Mouse (Mus musculus): Measurements from ENCODE around the gene Ferd3l. TPM values are rescaled to one million over a fixed set of nuclear protein-coding genes. Genes with fewer than 3 reads are reported as not detected.

The Ferd3l gene
- total RNA-seq, 1 experiment, result not detected

- H3K27ac ChIP-seq (ENCODE audit: insufficient read depth, low read depth, low read length, poor library complexity, severe bottlenecking), result no peak overlapping the region
- no peak for TF ChIP-seq ZC3H11A (IDR thresholded peaks at IDR 0.05; ENCODE audit: borderline replicate concordance, low read depth, low read length)
- TF ChIP-seq MAFK (IDR thresholded peaks at IDR 0.05; ENCODE audit: insufficient read depth, low read depth, low read length), result no peak
- TF ChIP-seq CHD2 (IDR thresholded peaks at IDR 0.05; ENCODE audit: low read depth, low read length), result no peak
- TF ChIP-seq ZNF384 (IDR thresholded peaks at IDR 0.05; ENCODE audit: low read depth, low read length), result no peak
- no peak for TF ChIP-seq HCFC1 (IDR thresholded peaks at IDR 0.05; ENCODE audit: borderline replicate concordance, insufficient read depth, low read length)
- H3K4me1 ChIP-seq (ENCODE audit: control insufficient read depth in 2 of 2, insufficient read depth in 2 of 2, low read length in 2 of 2, poor library complexity in 1 of 2), result peaks cover 0 to 6% of the 10 kb centered on the region in 2 experiments; a peak in 1 of 4 replicates
- DNase-seq (ENCODE audit: low read depth, low spot score), result no peak
- no peak overlapping the region for H3K4me3 ChIP-seq (ENCODE audit: insufficient read depth in 1 of 2, low read depth in 1 of 2, low read length in 2 of 2, poor library complexity in 1 of 2, severe bottlenecking in 1 of 2)
- no peaks in the 10 kb centered on the region for H3K9me3 ChIP-seq (ENCODE audit: control insufficient read depth, insufficient read depth, low read depth, low read length)
- in situ Hi-C loops (cut with MboI; ENCODE audit: low sequenced_read_pairs in 2 of 2, unreplicated experiment in 2 of 2), result no loop called here
- H3K36me3 ChIP-seq (ENCODE audit: control insufficient read depth, insufficient read depth, low read length, poor library complexity, severe bottlenecking), result no peaks in the 10 kb centered on the region
- H3K9ac ChIP-seq (ENCODE audit: insufficient read depth, low read depth, low read length, poor library complexity, severe bottlenecking), result no peak overlapping the region
Measured at GRCm38 (mm10) chr12:33964427-33964826, 36.2 kb downstream of the Ferd3l start.

GRCm38 (mm10) chr12:33965661-33966360 lies 37.6 kb downstream of the Ferd3l start:
- Histone ChIP-seq H3K36me3 (ENCODE audit: control insufficient read depth, insufficient read depth, low read length, poor library complexity, severe bottlenecking) (no peaks in the 10 kb centered on the region), H3K4me3 (ENCODE audit: insufficient read depth in 1 of 2, low read depth in 1 of 2, low read length in 2 of 2, poor library complexity in 1 of 2, severe bottlenecking in 1 of 2) (no peak overlapping the region), H3K27ac (ENCODE audit: insufficient read depth, low read depth, low read length, poor library complexity, severe bottlenecking) (no peak overlapping the region), H3K9ac (ENCODE audit: insufficient read depth, low read depth, low read length, poor library complexity, severe bottlenecking) (no peak overlapping the region), H3K4me1 (ENCODE audit: control insufficient read depth in 2 of 2, insufficient read depth in 2 of 2, low read length in 2 of 2, poor library complexity in 1 of 2) (peaks cover 0 to 6% of the 10 kb centered on the region in 2 experiments; a peak in 1 of 4 replicates), H3K9me3 (ENCODE audit: control insufficient read depth, insufficient read depth, low read depth, low read length) (no peaks in the 10 kb centered on the region)
- in situ Hi-C loops (cut with MboI; ENCODE audit: low sequenced_read_pairs in 2 of 2, unreplicated experiment in 2 of 2), result no loop called here
- TF ChIP-seq CHD2 (IDR thresholded peaks at IDR 0.05; ENCODE audit: low read depth, low read length) (no peak), ZC3H11A (IDR thresholded peaks at IDR 0.05; ENCODE audit: borderline replicate concordance, low read depth, low read length) (no peak), ZNF384 (IDR thresholded peaks at IDR 0.05; ENCODE audit: low read depth, low read length) (no peak), HCFC1 (IDR thresholded peaks at IDR 0.05; ENCODE audit: borderline replicate concordance, insufficient read depth, low read length) (no peak), MAFK (IDR thresholded peaks at IDR 0.05; ENCODE audit: insufficient read depth, low read depth, low read length) (no peak)
- no peak for DNase-seq (ENCODE audit: low read depth, low spot score)

GRCm38 (mm10) chr12:33966490-33967415 lies 38.5 kb downstream of the Ferd3l start:
- Histone ChIP-seq H3K27ac (ENCODE audit: insufficient read depth, low read depth, low read length, poor library complexity, severe bottlenecking) (no peak overlapping the region), H3K9ac (ENCODE audit: insufficient read depth, low read depth, low read length, poor library complexity, severe bottlenecking) (no peak overlapping the region), H3K4me3 (ENCODE audit: insufficient read depth in 1 of 2, low read depth in 1 of 2, low read length in 2 of 2, poor library complexity in 1 of 2, severe bottlenecking in 1 of 2) (peak overlapping the region in 1 of 2 experiments; percentile 19; a peak in 2 of 4 replicates), H3K9me3 (ENCODE audit: control insufficient read depth, insufficient read depth, low read depth, low read length) (no peaks in the 10 kb centered on the region), H3K36me3 (ENCODE audit: control insufficient read depth, insufficient read depth, low read length, poor library complexity, severe bottlenecking) (no peaks in the 10 kb centered on the region), H3K4me1 (ENCODE audit: control insufficient read depth in 2 of 2, insufficient read depth in 2 of 2, low read length in 2 of 2, poor library complexity in 1 of 2) (peaks cover 0 to 6% of the 10 kb centered on the region in 2 experiments; a peak in 1 of 4 replicates)
- TF ChIP-seq MAFK (IDR thresholded peaks at IDR 0.05; ENCODE audit: insufficient read depth, low read depth, low read length) (no peak), ZNF384 (IDR thresholded peaks at IDR 0.05; ENCODE audit: low read depth, low read length) (no peak), CHD2 (IDR thresholded peaks at IDR 0.05; ENCODE audit: low read depth, low read length) (no peak), ZC3H11A (IDR thresholded peaks at IDR 0.05; ENCODE audit: borderline replicate concordance, low read depth, low read length) (no peak)
- DNase-seq (ENCODE audit: low read depth, low spot score), result peak; percentile 11
- in situ Hi-C loops (cut with MboI; ENCODE audit: low sequenced_read_pairs in 2 of 2, unreplicated experiment in 2 of 2), result no loop called here

- no peak for DNase-seq (ENCODE audit: low read depth, low spot score)
- H3K4me1 ChIP-seq (ENCODE audit: control insufficient read depth in 2 of 2, insufficient read depth in 2 of 2, low read length in 2 of 2, poor library complexity in 1 of 2), result peaks cover 0 to 6% of the 10 kb centered on the region in 2 experiments; a peak in 1 of 4 replicates
- in situ Hi-C loops (cut with MboI; ENCODE audit: low sequenced_read_pairs in 2 of 2, unreplicated experiment in 2 of 2), result no loop called here
- H3K4me3 ChIP-seq (ENCODE audit: insufficient read depth in 1 of 2, low read depth in 1 of 2, low read length in 2 of 2, poor library complexity in 1 of 2, severe bottlenecking in 1 of 2), result peak overlapping the region; percentile 11 to 22; a peak in 2 of 4 replicates
- H3K9ac ChIP-seq (ENCODE audit: insufficient read depth, low read depth, low read length, poor library complexity, severe bottlenecking), result no peak overlapping the region
- no peak for TF ChIP-seq CHD2 (IDR thresholded peaks at IDR 0.05; ENCODE audit: low read depth, low read length)
- TF ChIP-seq HCFC1 (IDR thresholded peaks at IDR 0.05; ENCODE audit: borderline replicate concordance, insufficient read depth, low read length), result no peak
- TF ChIP-seq MAFK (IDR thresholded peaks at IDR 0.05; ENCODE audit: insufficient read depth, low read depth, low read length), result no peak
- no peak for TF ChIP-seq ZC3H11A (IDR thresholded peaks at IDR 0.05; ENCODE audit: borderline replicate concordance, low read depth, low read length)
- TF ChIP-seq ZNF384 (IDR thresholded peaks at IDR 0.05; ENCODE audit: low read depth, low read length), result no peak
- no peaks in the 10 kb centered on the region for H3K9me3 ChIP-seq (ENCODE audit: control insufficient read depth, insufficient read depth, low read depth, low read length)
- no peak overlapping the region for H3K27ac ChIP-seq (ENCODE audit: insufficient read depth, low read depth, low read length, poor library complexity, severe bottlenecking)
- no peaks in the 10 kb centered on the region for H3K36me3 ChIP-seq (ENCODE audit: control insufficient read depth, insufficient read depth, low read length, poor library complexity, severe bottlenecking)
Measured at GRCm38 (mm10) chr12:33967514-33967913, 39.3 kb downstream of the Ferd3l start.

All from ES-E14 (cell line).